Mouse (Mus musculus): ENCODE data around the gene Epb41l2.

The Epb41l2 gene

DNA sequence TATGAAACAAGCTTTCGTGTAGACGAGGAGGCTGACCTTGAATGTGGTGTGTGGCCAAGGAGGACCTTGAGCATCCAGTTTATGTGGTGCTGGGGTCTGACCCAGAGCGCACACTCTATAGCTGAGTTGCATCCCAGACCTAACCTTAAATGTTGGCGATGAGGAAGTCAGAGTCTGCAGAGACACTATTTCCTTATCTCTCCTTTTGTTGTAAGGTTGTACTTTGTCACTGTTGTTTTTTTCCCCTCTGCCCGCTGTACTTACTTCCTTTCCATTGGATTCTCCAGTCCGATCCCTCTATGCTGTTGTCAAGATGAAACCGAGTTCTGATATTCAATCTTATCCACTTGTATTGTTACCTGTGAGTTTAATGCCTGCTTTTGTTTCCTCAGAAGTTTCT is 5.6 kb downstream of the Epb41l2 start:
- in situ Hi-C loops (cut with MseI, MboI): no loop called here

DNA sequence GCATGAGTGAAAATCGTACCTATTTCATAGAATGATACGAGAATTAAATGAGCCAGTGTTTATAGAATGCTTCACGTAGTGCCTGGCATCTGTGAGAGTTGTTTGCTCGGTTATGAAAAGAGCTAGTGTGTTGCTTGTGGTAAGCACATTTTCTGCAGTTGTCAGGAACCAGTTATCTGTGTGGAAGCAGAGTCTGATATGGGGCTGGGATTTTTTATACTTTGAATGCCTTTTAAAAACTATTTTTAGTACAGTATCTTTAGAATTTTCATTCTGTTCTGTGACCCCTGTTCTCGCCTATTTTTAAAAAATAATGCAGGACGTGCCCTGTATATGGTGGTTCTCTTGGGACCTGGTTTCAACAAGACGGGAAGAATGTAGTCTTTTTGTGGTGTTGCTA is 6.1 kb downstream of the Epb41l2 start:
- in situ Hi-C loops (cut with MseI, MboI): no loop called here

DNA sequence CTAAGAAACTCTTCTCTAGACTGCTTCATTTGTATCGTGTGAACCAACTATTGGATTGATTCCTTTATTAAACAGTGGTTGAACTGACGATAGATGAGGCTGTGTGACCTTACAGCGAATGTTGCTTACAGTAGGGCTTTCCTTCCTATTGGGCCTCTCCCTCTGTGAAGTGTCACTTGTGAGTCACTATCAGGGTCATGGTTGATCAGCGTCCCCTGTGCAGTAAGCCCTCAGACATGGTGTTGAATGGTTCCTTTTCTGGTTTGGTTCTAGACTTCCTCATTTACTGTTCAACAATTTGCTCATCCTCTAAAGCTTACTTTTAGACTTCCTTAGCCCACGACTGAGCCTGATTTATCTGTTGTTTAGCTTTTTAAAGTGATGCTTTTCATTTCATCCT is 7.1 kb downstream of the Epb41l2 start:
- in situ Hi-C loops (cut with MseI, MboI): no loop called here

DNA sequence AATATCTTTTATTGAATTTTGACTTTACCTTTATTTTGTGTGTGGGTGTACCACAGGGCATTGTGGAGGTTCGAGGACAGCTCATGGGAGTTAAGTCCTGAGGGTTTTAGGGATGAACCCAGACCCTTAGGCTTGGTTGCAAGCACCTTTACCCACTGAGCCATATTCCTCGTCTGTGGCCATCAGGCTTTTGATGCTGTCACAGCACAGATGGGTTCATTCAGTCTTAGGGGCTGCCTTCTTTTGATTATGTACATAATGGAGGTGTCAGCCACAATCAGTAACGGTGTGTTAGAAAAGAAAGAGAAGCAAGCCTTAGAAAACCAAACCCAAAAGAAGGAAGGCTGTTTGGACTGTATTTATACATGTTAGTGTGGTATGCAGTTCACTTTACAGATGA is 9.3 kb downstream of the Epb41l2 start:
- in situ Hi-C loops (cut with MseI, MboI): no loop called here

DNA sequence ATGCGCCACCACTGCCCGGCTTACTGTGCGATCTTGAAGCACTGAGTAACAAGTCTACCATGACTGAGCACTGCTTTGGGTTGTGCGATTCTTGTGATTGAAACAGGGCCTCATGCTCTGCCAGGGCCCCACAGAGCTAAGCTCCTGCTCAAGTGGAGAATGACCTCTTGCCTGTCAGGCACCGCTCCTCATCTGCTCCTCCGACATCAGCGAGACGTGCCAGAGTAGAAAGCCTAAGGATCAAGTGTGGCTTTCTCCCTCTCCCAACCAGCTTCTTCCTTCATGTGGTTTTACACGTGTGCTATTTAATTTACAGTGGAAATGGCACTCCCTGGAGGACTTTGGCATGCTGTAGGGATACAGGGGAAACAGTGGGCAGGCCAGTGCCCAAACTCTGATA is 10.1 kb downstream of the Epb41l2 start:
- in situ Hi-C loops (cut with MseI, MboI): no loop called here

DNA sequence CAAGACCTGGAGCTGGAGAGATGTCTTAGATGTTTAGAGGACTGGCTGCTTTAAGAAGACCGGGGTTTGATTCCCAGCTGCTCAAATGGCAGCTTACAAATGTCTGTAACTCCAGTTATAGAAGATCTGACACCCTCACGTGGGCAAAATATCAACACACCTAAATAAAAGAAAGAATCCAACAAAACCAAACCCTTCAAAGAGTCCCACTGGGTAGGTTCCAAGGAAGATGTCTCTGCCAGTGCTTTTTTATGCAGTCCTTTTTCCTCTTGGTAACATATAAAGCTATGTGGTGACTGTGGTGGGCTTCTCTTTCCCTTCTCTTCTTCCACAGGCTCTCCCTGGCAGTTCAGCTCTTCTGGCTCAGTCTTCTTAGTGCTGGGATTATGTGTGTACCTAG is 11.7 kb downstream of the Epb41l2 start:
- in situ Hi-C loops (cut with MseI, MboI): no loop called here

DNA sequence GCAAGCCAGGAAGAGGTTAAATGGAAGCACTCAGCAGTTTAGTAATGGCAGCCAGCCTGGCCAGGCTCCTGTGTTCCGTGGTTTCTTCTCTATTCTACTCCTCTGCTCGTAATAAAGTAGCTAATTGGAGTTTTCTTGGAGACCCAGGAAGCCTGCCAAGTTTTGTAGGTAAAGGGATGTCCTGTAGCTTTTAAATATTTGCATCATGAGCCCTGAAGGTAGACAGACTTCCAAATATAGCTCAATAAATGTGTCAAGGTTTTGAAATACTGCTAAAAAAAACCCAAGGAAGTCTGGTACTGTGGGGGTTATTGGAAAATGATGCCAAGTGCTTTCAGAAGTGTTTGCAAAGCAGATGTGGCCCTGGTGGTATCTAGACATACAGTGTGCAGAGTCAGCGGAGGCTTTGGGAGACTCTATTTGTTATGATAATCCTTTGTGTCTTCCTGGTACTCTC is 12.3 kb downstream of the Epb41l2 start:
- in situ Hi-C loops (cut with MseI, MboI): no loop called here

DNA sequence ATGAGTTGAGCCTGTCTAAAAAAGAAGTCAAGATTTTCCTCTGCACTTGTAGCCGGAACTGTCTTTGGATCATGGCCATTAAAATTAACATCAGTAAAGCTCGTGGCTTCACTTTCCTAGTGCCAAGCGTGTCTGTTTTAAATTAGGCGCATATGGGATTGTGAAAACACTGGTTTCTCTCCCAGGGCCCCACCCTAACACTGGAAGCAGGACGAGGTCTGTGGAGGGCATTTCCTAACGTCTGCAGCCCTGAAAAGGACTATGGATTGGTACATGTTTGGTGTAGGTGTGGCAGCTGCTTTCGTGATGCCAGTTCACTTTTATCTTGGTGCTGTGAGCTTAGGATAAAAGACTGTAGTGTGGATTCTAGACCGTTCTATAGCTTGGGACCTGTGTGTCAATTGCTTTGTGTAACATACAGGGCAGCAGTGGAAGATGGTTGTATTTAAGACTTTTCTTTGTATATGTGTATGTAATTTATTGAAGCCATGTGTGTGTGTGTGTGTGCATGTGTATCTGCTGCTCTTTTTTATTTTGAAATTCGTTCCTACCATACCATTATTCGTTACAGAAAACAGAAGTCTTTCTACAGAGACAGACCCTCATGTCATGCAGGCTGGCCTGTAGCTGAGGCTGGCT is 13.0 kb downstream of the Epb41l2 start:
- in situ Hi-C loops (cut with MseI, MboI): no loop called here

DNA sequence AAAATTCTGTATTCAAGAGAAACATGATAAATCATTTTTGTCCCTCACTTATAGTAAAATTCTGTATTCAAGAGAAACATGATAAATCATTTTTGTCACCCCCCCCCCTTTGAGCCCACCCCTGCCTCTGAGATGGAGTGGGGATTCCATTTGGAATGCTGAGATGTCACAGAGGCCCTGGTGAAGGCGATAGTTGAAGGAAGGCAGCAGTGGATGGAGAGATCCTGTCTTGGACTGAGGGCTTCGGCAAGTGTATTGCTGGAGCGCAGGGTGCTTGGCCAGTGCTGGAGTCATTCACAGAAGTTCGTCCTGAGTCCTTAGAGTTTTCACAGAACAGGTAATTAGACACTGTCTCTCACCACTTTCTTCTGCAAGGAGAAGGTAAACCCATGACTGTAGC is 15.4 kb downstream of the Epb41l2 start:
- in situ Hi-C loops (cut with MseI, MboI): no loop called here

DNA sequence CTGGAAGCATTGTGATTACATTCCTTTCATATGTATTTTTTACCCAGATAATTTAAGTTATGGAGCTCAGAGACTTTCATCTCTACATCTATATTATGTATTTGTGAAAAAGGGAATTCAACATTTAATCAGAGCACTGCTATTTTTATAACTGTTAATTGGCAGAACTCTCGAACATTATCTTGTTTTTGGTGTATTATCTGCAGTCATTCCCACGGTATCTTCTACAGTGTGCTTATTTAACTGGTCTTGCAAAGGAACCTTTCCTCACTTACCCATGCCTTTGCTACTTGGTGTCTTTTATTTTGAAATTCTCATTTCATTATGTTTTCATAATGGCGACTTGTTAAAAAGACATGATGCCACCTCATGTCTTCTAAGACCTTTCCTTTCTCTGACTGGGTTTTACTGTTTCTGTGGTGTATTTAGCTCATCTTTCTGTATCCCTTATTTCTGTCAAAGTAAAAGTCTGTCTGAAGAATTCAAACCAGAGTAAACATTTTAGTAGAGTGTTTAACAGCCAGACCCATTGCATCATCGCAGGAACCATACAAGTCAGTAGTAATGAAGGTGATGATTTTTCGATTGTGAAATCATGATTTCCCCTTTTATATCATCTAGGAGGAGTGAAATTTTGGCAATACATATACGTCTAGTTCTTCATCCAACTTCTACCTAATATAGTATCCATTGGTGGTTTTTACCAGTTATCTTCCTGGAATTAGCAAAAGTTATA is 21.3 kb downstream of the Epb41l2 start:
- in situ Hi-C loops (cut with MseI, MboI): no loop called here

DNA sequence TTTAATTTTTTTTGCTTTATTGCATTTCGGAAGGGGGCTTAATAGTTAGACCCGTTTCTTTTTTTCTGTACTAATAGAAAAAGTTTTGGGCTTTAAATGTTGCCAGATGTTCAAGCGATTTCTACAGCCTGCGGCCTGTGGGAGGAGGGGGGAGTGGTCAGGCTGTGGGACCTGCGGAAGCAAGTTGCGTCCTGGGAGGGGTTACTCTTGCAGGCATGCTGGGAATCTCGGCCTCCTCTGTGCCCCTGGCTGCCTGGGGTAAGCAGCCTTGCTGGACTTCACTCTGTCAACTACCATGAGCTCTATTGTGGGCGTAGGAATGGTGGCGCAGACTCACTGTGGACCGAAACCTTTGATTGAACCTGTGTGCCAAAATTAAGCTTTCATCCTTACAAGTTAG is 22.4 kb downstream of the Epb41l2 start:
- in situ Hi-C loops (cut with MseI, MboI): no loop called here

DNA sequence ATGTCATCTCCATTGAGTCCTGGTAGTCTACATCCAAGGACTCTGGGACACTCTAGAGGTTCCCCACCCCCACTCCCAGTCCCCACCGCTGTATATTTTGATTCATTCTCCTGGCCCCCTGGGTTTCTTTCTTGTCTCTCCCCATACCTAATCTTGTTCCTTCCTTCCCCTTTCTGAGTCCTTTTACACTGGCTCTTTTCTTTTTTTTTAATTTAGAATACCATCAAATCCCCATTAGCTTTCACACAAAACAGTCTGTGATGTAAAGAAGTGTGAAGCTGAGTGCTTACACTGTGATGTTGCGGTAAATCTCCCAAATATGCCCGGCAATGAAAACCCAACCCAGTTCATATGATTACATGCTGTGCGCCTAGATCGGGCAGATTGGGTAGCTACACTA is 23.6 kb downstream of the Epb41l2 start:
- in situ Hi-C loops (cut with MseI, MboI): no loop called here

DNA sequence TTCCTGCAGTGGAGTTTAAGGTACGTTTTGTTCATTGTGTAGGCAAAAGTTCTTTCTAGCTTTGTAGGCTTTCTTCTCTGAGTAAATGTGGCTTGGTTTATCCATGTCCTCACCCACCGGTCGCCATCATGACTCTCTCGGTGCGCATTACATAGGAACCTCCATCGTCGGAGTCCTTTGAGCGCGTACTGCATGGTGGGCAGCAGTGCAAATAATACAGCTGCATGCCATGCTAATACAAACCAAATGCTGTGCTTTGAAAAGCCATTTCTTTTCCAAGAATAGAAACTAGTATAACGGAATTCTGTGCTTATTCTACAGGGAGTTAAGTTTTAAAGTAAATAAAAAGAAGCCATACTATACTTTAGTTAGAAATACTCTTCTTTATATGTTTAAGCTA is 24.8 kb downstream of the Epb41l2 start:
- in situ Hi-C loops (cut with MseI, MboI): no loop called here

DNA sequence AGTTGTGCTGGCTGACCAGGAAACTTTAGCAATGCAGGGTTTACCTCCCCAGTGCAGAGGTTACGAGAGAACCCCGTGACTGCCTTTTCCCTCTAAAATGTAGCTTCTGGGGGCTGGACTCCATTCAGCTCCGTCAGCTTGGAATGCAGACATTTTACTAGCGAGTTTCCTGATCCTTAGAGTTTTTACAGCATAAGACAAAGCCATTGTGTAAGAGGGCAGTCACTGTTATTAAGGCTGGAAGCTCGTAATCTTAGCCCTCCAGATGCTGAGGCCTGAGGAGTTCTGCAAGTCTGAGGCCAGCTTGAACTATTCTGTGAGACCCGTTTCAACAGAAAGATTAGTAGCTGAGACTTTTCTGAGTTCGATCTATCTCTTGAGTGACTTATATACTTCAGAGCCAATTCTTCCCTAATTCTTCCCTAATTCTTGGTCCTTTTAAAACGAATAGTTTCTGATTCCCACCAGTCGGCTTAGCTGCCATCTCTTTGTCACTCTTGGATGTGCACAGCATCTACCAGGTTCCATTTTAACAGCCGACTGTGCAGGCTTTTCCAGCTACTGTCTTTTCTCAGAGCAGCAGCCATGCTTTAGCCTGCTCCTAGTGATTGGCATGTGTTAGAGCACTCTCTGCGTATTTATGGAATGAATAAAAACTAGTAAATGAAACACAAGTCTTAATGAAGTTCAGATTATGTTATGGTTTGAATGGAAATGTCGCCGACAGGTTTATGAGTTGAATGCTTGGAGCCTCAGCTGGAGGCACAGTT is 26.4 kb downstream of the Epb41l2 start:
- in situ Hi-C loops (cut with MseI, MboI): no loop called here

DNA sequence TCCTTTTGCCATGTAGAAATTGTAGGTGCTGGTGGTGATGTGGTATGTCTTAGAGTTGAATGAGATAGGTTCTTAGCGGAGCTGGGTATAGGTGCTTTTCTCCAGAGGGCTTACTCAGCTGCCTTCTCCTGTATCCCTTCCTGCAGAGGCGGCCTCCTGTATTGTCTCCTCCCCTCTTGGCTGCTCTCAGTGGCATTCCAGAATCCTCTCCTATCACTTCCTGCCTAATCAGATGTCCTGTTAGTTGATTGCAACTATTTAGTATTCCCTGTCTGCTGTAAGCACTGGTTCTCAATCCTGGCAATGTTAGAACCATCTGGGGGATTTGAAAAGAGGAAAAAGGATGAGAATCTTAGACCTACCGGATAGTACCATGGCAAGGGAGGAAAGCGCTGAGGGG is 27.3 kb downstream of the Epb41l2 start:
- in situ Hi-C loops (cut with MseI, MboI): no loop called here

DNA sequence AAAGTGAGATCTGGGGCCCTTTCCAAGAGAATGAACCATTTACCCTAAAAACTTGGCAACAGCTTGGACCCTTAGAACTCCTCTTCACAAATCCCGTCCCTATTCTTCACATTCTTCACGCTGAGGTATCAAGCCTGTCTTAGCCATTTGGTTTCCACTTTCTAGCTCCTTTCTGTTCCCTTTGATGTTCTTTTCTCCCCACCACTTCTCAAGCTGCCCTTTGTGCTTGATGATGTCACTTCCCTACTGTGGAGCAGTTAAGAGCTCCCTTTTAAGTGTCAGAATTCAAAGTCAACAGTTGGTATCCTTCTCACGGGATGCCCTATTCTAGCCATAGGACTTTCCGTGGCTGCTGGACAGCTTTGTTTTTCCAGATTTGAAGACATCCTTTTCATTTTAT is 27.7 kb downstream of the Epb41l2 start:
- in situ Hi-C loops (cut with MseI, MboI): no loop called here

DNA sequence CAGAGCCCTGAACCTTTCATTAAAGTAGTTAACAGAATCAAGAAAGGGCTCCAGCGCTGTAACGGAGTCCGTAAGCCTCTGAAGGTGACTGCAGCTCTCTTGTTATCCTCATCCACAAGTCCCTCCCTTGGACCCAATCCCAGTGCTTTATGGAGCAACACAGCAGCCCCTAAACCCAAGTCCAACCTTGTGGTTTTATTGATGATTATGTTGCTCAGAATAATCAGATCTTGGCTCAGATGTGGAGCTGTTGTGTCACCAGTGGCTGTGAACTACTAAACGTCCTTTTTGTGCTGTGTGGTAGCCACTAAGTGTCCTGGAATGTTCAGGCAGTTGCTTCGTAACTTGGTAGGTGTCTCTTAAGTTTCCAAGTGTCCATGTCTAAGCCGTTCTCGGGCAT is 33.2 kb downstream of the Epb41l2 start:
- in situ Hi-C loops (cut with MseI, MboI): no loop called here

DNA sequence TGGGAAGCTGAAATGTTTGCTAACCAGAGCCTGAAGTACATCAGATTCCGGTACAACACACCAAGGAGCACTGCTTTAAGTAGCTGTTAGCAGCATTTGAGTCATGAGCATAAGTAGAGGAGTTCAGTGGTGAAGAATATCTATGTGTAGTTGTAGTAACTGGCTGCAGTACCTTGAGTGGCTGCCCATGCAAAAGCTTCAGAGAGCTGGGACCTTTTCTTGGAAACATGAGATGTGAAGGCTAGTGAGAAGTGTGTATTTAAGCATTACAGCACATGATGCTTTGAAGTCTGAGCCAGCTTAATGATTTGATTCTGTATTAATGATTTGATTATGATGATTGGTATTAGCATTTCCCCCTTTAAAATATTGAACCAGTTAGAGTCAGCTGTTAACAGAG is 34.1 kb downstream of the Epb41l2 start:
- in situ Hi-C loops (cut with MseI, MboI): no loop called here

DNA sequence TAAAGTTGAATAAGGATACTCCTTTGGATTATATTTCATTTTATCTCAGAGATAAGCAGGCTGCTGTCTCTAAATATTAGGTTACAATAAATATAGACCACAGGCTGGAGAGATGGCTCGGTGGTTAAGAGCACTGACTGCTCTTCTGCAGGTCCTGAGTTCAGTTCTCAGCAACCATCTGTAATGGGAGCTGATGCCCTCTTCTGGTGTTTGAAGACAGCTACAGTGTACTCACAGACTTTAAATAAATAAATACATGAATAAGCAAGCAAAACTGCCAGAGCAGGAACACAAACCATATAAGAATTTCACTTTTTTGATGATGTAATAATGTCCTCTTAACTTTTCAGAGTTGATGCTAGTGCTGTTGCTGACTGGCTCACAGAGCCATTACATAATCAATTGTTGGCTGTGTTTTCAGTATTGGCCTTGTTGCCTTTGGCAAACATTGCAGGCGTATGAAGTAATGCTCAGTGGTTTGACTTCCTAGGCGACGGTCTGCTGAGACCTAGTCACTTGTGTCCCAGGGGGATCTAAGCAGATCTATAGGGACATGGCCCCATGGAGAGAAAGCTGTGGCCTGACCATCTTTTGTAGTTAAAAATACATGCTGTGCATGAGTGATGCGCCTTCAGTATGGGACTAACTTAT is 35.8 kb downstream of the Epb41l2 start:
- in situ Hi-C loops (cut with MseI, MboI): no loop called here

DNA sequence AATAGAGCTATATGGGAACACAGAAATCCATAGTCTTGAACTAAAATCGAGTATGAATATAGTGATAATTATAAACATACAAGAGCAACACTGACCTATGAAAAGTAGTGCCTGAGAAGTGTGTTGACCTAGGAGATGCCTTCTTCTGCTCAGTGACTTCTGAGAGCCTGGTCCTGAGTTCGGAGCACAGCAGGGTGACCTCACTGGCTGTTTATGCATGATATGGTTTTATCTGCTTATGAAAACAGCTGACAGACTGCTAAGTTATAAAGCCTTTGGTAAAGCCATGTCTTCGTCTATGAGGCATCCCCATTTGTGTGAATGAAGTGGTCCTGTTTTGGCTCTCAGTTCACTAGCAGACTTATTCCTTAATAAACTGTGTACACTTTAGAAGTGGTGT is 37.3 kb downstream of the Epb41l2 start:
- in situ Hi-C loops (cut with MseI, MboI): no loop called here

DNA sequence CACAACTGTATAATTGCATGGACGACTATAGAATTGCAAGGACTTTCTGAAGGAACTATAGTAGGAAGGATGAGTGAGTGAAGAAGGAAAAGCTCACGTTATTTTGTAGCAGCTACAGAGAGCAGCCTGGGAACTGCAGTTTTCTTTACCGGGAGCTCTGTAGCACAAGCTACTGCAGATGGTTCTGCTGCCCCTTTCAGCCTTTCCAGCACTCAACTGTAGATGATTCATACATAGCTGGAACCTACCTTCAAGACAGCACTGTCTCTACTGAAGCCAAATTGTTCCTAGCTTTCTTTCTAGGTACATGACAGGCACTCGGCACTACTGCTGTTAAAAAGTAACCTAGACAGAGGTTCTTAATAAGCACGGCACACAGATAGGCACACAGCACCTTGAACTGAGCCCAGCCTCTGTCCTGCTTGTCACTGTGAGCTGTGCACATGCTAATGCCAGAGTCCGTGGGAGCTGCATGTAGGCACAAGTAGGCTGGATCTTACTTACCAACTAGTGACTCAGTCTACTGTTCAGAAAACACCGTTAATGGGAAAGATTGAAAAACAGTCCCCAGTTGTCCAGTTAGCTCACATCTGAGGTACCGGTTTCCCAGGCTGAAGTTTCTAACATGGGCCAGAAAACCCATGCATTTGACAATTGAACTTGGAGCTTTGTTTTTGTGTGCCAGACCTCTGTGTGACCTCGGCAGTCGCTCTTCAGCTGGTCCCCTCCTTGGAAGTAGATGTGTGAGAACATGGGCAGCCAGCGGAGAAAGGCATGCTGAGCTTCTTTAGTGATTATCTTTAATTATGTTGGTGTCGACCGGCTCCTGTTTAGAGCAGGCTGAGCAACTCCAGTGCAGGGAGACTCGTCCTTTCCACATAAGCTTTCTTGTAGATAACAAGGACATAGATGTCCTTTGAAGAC is 38.4 kb downstream of the Epb41l2 start:
- in situ Hi-C loops (cut with MseI, MboI): no loop called here

All from mouse trophoblast stem cell (cell line).